Comparison of ENCODE assay signal across 9 mouse cellular contexts in genomic region chr15:92599381-92599780, GRCm38 (mm10).
DNase-seq lines count a peak whose midpoint lies in the region; ATAC-seq and TF ChIP-seq lines count a peak whose summit lies in the region.
"Had no signal": no experiment of that assay in that cellular context is flagged by ENCODE, and none has a peak within 500 bp of the region (broad histone marks: within the 10 kb centered on the region; RNA-seq: fewer than 3 reads in every experiment).

No protein-coding gene starts in this region.

- H3K9ac ChIP-seq in forebrain, embryonic 16.5 days (replicated peaks; ENCODE audit: low read depth, low read length) = peak overlapping the region; percentile 36
- H3K9ac ChIP-seq in limb, embryonic 12.5 days (replicated peaks) = no peak overlapping the region
- no peak overlapping the region for H3K9ac ChIP-seq in stomach, embryonic 15.5 days

- no peaks in the 10 kb centered on the region for H3K36me3 ChIP-seq in forebrain, embryonic 16.5 days (ENCODE audit: control insufficient read depth, insufficient read depth)
- H3K36me3 ChIP-seq in limb, embryonic 12.5 days = no peaks in the 10 kb centered on the region
- H3K36me3 ChIP-seq in stomach, embryonic 15.5 days = no peaks in the 10 kb centered on the region

- peaks cover 28% of the 10 kb centered on the region for H3K4me1 ChIP-seq in forebrain, embryonic 16.5 days (replicated peaks; ENCODE audit: control insufficient read depth, insufficient read depth, low read length)
- H3K4me1 ChIP-seq in limb, embryonic 12.5 days (replicated peaks) = peaks cover 17% of the 10 kb centered on the region
- H3K4me1 ChIP-seq in stomach, embryonic 15.5 days = peaks cover 4% of the 10 kb centered on the region; the same call in 1 of the 2 replicates

- H3K27ac ChIP-seq in left cerebral cortex, adult 2 months = peak overlapping the region; percentile 57
- peak overlapping the region; percentile 59 for H3K27ac ChIP-seq in forebrain, embryonic 16.5 days (ENCODE audit: low read length)
- no peak overlapping the region for H3K27ac ChIP-seq in limb, embryonic 12.5 days
- H3K27ac ChIP-seq in stomach, embryonic 15.5 days = no peak overlapping the region

- peaks cover 9% of the 10 kb centered on the region for H3K9me3 ChIP-seq in forebrain, embryonic 16.5 days (ENCODE audit: control insufficient read depth, low read length)
- no peaks in the 10 kb centered on the region; the same call in 1 of the 2 replicates for H3K9me3 ChIP-seq in limb, embryonic 12.5 days
- H3K9me3 ChIP-seq in stomach, embryonic 15.5 days = no peaks in the 10 kb centered on the region

- no peak for ATAC-seq in forebrain, embryonic 16.5 days
- ATAC-seq in limb, embryonic 12.5 days (ENCODE audit: insufficient number of reproducible peaks, insufficient read depth, low FRiP score, low TSS enrichment, low read depth) = no peak
- no peak for ATAC-seq in stomach, embryonic 15.5 days (ENCODE audit: insufficient read depth, low FRiP score, low read depth)

- H3K4me2 ChIP-seq in forebrain, embryonic 16.5 days (ENCODE audit: low read length) = peak overlapping the region; percentile 59
- peak overlapping the region; percentile 60 for H3K4me2 ChIP-seq in limb, embryonic 12.5 days
- H3K4me2 ChIP-seq in stomach, embryonic 15.5 days = peak overlapping the region; percentile 49; the same call in 1 of the 2 replicates

- peak overlapping the region; percentile 42 for H3K4me3 ChIP-seq in left cerebral cortex, adult 2 months
- peak overlapping the region; percentile 40 for H3K4me3 ChIP-seq in forebrain, embryonic 16.5 days (replicated peaks; ENCODE audit: low read length)
- H3K4me3 ChIP-seq in limb, embryonic 12.5 days (replicated peaks) = peak overlapping the region; percentile 31
- H3K4me3 ChIP-seq in stomach, embryonic 15.5 days (replicated peaks) = no peak overlapping the region

- no peaks in the 10 kb centered on the region for H3K27me3 ChIP-seq in forebrain, embryonic 16.5 days (replicated peaks; ENCODE audit: control insufficient read depth, insufficient read depth, low read length)
- peaks cover 3% of the 10 kb centered on the region; the same call in 1 of the 2 replicates for H3K27me3 ChIP-seq in limb, embryonic 12.5 days
- H3K27me3 ChIP-seq in stomach, embryonic 15.5 days (replicated peaks) = no peaks in the 10 kb centered on the region

- no peak for TF ChIP-seq CTCF in left cerebral cortex, adult 2 months (IDR thresholded peaks at IDR 0.05)

- WGBS in forebrain, embryonic 16.5 days = under 1% methylated on average over 7 of the region's 7 CpGs
- WGBS in limb, embryonic 12.5 days = 11% methylated on average over 7 of the region's 7 CpGs
- 6% methylated on average over 7 of the region's 7 CpGs for WGBS in stomach, embryonic 15.5 days

- no peak for DNase-seq in left cerebral cortex, adult 2 months (ENCODE audit: extremely low spot score in 1 of 2, low spot score in 2 of 2)
- DNase-seq in left cerebral cortex, postnatal 14 days (ENCODE audit: low spot score in 2 of 2) = no peak
- no peak for DNase-seq in left cerebral cortex, adult 9 months (ENCODE audit: low spot score in 2 of 2)
- DNase-seq in testis, postnatal 10 days (ENCODE audit: low spot score) = no peak
- DNase-seq: layer of hippocampus, adult 9-11 months; thymus, postnatal 25 days had no signal

- intact Hi-C loops in left cerebral cortex, adult 2 months (cut with DNase I) = loop anchor here (2.0 to 10.0 kb wide), 3 partner anchors 403 to 617 kb away; no protein-coding TSS in a partner anchor
- intact Hi-C loops in left cerebral cortex, postnatal 14 days (cut with DNase I) = loop anchor here (10.0 kb wide), 1 partner anchor 615 kb away; no protein-coding TSS in a partner anchor

Comparison
In these comparisons a context has a peak if more than half of its experiments do, and no peak if none do; other contexts are left out.
1. H3K27ac ChIP-seq: peak in left cerebral cortex, adult 2 months (single experiment) and forebrain, embryonic 16.5 days (single experiment); none in limb, embryonic 12.5 days (single experiment) and stomach, embryonic 15.5 days (single experiment).
2. Peak in every context shown above with its lines, with median percentiles within 50 percentile points of each other: H3K4me2 ChIP-seq.